Mouse (Mus musculus): ENCODE measurements around the gene Rad50. TPM values are rescaled to one million over a fixed set of nuclear protein-coding genes. Genes with fewer than 3 reads are reported as not detected.

Rad50 gene
- total RNA-seq (2022) = 1 to 10 TPM; 3.8 to 4.7 (median 4.5) TPM

GRCm38 (mm10) chr11:53706934-53707717, at the start of gene Rad50:
Rad50 (minus strand) TSS chr11:53707319.
- DNase-seq (ENCODE audit: low spot score in 2 of 2) = peak; percentile 83 to 86

GRCm38 (mm10) chr11:53755011-53755595, 48.0 kb upstream of the Rad50 start:
- DNase-seq (ENCODE audit: low spot score in 2 of 2) = no peak

GRCm38 (mm10) chr11:53749716-53750352, 42.7 kb upstream of the Rad50 start:
- no peak for DNase-seq (ENCODE audit: low spot score in 2 of 2)

GRCm38 (mm10) chr11:53749306-53749705, 42.2 kb upstream of the Rad50 start:
- no peak for DNase-seq (ENCODE audit: low spot score in 2 of 2)

GRCm38 (mm10) chr11:53748614-53749013, 41.5 kb upstream of the Rad50 start:
- no peak for DNase-seq (ENCODE audit: low spot score in 2 of 2)

- DNase-seq (ENCODE audit: low spot score in 2 of 2) = no peak
These were observed 40.9 kb upstream of the Rad50 start for GRCm38 (mm10) chr11:53747985-53748384.

- DNase-seq (ENCODE audit: low spot score in 2 of 2) = no peak
These were observed 38.1 kb upstream of the Rad50 start for GRCm38 (mm10) chr11:53745260-53745659.

- no peak for DNase-seq (ENCODE audit: low spot score in 2 of 2)
These were observed 35.2 kb upstream of the Rad50 start for GRCm38 (mm10) chr11:53742353-53742752.

GRCm38 (mm10) chr11:53737573-53737946, 30.4 kb upstream of the Rad50 start:
- DNase-seq (ENCODE audit: low spot score in 2 of 2) = peak in 1 of 2 experiments; percentile 38

GRCm38 (mm10) chr11:53736771-53737572, 29.9 kb upstream of the Rad50 start:
- DNase-seq (ENCODE audit: low spot score in 2 of 2) = peak; percentile 39 to 62

- DNase-seq (ENCODE audit: low spot score in 2 of 2) = no peak
These were observed 28.6 kb upstream of the Rad50 start for GRCm38 (mm10) chr11:53735682-53736245.

- no peak for DNase-seq (ENCODE audit: low spot score in 2 of 2)
These were observed 28.0 kb upstream of the Rad50 start for GRCm38 (mm10) chr11:53734970-53735681.

- no peak for DNase-seq (ENCODE audit: low spot score in 2 of 2)
These were observed 27.3 kb upstream of the Rad50 start for GRCm38 (mm10) chr11:53734431-53734830.

GRCm38 (mm10) chr11:53733824-53734223, 26.7 kb upstream of the Rad50 start:
- DNase-seq (ENCODE audit: low spot score in 2 of 2) = no peak

- DNase-seq (ENCODE audit: low spot score in 2 of 2) = no peak
These were observed 25.1 kb upstream of the Rad50 start for GRCm38 (mm10) chr11:53732244-53732643.

- no peak for DNase-seq (ENCODE audit: low spot score in 2 of 2)
These were observed 24.3 kb upstream of the Rad50 start for GRCm38 (mm10) chr11:53731457-53731856.

- DNase-seq (ENCODE audit: low spot score in 2 of 2) = no peak
These were observed 13.6 kb upstream of the Rad50 start, which contains the start of gene Il5 for GRCm38 (mm10) chr11:53720715-53721114. Il5 (plus strand) TSS chr11:53720794.

- no peak for DNase-seq (ENCODE audit: low spot score in 2 of 2)
These were observed 12.6 kb upstream of the Rad50 start for GRCm38 (mm10) chr11:53719701-53720100.

- DNase-seq (ENCODE audit: low spot score in 2 of 2) = no peak
These were observed 545 bp upstream of the Rad50 start for GRCm38 (mm10) chr11:53707718-53708009.

GRCm38 (mm10) chr11:53706236-53706933, 734 bp downstream of the Rad50 start:
- DNase-seq (ENCODE audit: low spot score in 2 of 2) = no peak

Data from gastrocnemius, adult 8-10 months (tissue).